Mouse (Mus musculus): ENCODE measurements around the gene Bcl7b. TPM values are rescaled to one million over a fixed set of nuclear protein-coding genes. Genes with fewer than 3 reads are reported as not detected.

The Bcl7b gene
- polyA plus RNA-seq, 1 experiment from 2014 or later: 58.8 TPM

GRCm38 (mm10) chr5:135183131-135183861 is 15.2 kb downstream of the Bcl7b start:
- no peak; the same call in 1 of the 2 replicates for TF ChIP-seq CTCF (IDR thresholded peaks at IDR 0.05; ENCODE audit: low read depth)
- peaks cover 41% of the 10 kb centered on the region for H3K36me3 ChIP-seq (ENCODE audit: insufficient read depth, low read length)
- WGBS: 57% methylated on average over 8 of the region's 8 CpGs
- no peaks in the 10 kb centered on the region for H3K9me3 ChIP-seq (replicated peaks; ENCODE audit: low read length)
- no peak overlapping the region for H3K4me3 ChIP-seq (replicated peaks; ENCODE audit: low read depth, low read length)
- no peak overlapping the region for H3K4me2 ChIP-seq (ENCODE audit: low read length)
- H3K27ac ChIP-seq: peak overlapping the region; percentile 51
- H3K27me3 ChIP-seq (ENCODE audit: insufficient read depth, low read length): no peaks in the 10 kb centered on the region
- DNase-seq (ENCODE audit: low spot score) (peak; percentile 66), ATAC-seq (replicated peaks; ENCODE audit: low FRiP score, low read depth) (no peak)
- H3K9ac ChIP-seq (ENCODE audit: low read depth, low read length): no peak overlapping the region
- H3K4me1 ChIP-seq (replicated peaks; ENCODE audit: insufficient read depth, low read length): no peaks in the 10 kb centered on the region

- Histone ChIP-seq H3K27ac (no peak overlapping the region), H3K4me2 (ENCODE audit: low read length) (no peak overlapping the region), H3K9me3 (replicated peaks; ENCODE audit: low read length) (no peaks in the 10 kb centered on the region), H3K9ac (ENCODE audit: low read depth, low read length) (no peak overlapping the region), H3K36me3 (ENCODE audit: insufficient read depth, low read length) (peaks cover 25% of the 10 kb centered on the region), H3K27me3 (ENCODE audit: insufficient read depth, low read length) (no peaks in the 10 kb centered on the region), H3K4me3 (replicated peaks; ENCODE audit: low read depth, low read length) (no peak overlapping the region), H3K4me1 (replicated peaks; ENCODE audit: insufficient read depth, low read length) (peaks cover 12% of the 10 kb centered on the region)
- DNase-seq (ENCODE audit: low spot score) (no peak), ATAC-seq (replicated peaks; ENCODE audit: low FRiP score, low read depth) (no peak)
- TF ChIP-seq CTCF (IDR thresholded peaks at IDR 0.05; ENCODE audit: low read depth): no peak
- WGBS: 97% methylated on average over 3 of the region's 3 CpGs
Observed at GRCm38 (mm10) chr5:135185016-135185415, 16.9 kb downstream of the Bcl7b start.

GRCm38 (mm10) chr5:135185596-135185995 is 17.5 kb downstream of the Bcl7b start:
- H3K36me3 ChIP-seq (ENCODE audit: insufficient read depth, low read length): peaks cover 19% of the 10 kb centered on the region
- WGBS: 41% methylated on average over 3 of the region's 3 CpGs
- ATAC-seq (replicated peaks; ENCODE audit: low FRiP score, low read depth) (no peak), DNase-seq (ENCODE audit: low spot score) (no peak)
- H3K4me1 ChIP-seq (replicated peaks; ENCODE audit: insufficient read depth, low read length): peaks cover 12% of the 10 kb centered on the region
- H3K4me3 ChIP-seq (replicated peaks; ENCODE audit: low read depth, low read length): no peak overlapping the region
- peak; percentile 42; the same call in 1 of the 2 replicates for TF ChIP-seq CTCF (IDR thresholded peaks at IDR 0.05; ENCODE audit: low read depth)
- no peaks in the 10 kb centered on the region for H3K27me3 ChIP-seq (ENCODE audit: insufficient read depth, low read length)
- no peak overlapping the region for H3K4me2 ChIP-seq (ENCODE audit: low read length)
- H3K27ac ChIP-seq: no peak overlapping the region
- no peak overlapping the region for H3K9ac ChIP-seq (ENCODE audit: low read depth, low read length)
- no peaks in the 10 kb centered on the region for H3K9me3 ChIP-seq (replicated peaks; ENCODE audit: low read length)

GRCm38 (mm10) chr5:135186231-135186620 is 18.1 kb downstream of the Bcl7b start:
- DNase-seq (ENCODE audit: low spot score): no peak
- no peak; the same call in 1 of the 2 replicates for ATAC-seq (replicated peaks; ENCODE audit: low FRiP score, low read depth)
- peak overlapping the region; percentile 71 for H3K4me2 ChIP-seq (ENCODE audit: low read length)
- peak overlapping the region; percentile 99 for H3K4me3 ChIP-seq (replicated peaks; ENCODE audit: low read depth, low read length)
- peak overlapping the region; percentile 96 for H3K27ac ChIP-seq
- H3K27me3 ChIP-seq (ENCODE audit: insufficient read depth, low read length): no peaks in the 10 kb centered on the region
- H3K9ac ChIP-seq (ENCODE audit: low read depth, low read length): peak overlapping the region; percentile 89
- H3K4me1 ChIP-seq (replicated peaks; ENCODE audit: insufficient read depth, low read length): peaks cover 12% of the 10 kb centered on the region
- peaks cover 13% of the 10 kb centered on the region for H3K36me3 ChIP-seq (ENCODE audit: insufficient read depth, low read length)
- no peak for TF ChIP-seq CTCF (IDR thresholded peaks at IDR 0.05; ENCODE audit: low read depth)
- no peaks in the 10 kb centered on the region for H3K9me3 ChIP-seq (replicated peaks; ENCODE audit: low read length)
- 23% methylated on average over 10 of the region's 10 CpGs for WGBS

GRCm38 (mm10) chr5:135186621-135187348 is 18.7 kb downstream of the Bcl7b start, which contains the start of gene Baz1b:
Gene Baz1b, plus strand, starts transcription at chr5:135187264.
- Histone ChIP-seq H3K9ac (ENCODE audit: low read depth, low read length) (peak within 1 kb of the TSS; percentile 89), H3K27me3 (ENCODE audit: insufficient read depth, low read length) (no peaks in the 10 kb centered on the region), H3K36me3 (ENCODE audit: insufficient read depth, low read length) (peaks cover 10% of the 10 kb centered on the region), H3K27ac (peak within 1 kb of the TSS; percentile 96), H3K9me3 (replicated peaks; ENCODE audit: low read length) (no peaks in the 10 kb centered on the region), H3K4me2 (ENCODE audit: low read length) (peak within 1 kb of the TSS; percentile 71), H3K4me1 (replicated peaks; ENCODE audit: insufficient read depth, low read length) (peaks cover 12% of the 10 kb centered on the region), H3K4me3 (replicated peaks; ENCODE audit: low read depth, low read length) (peak within 1 kb of the TSS; percentile 99)
- peak; percentile 33; the same call in 1 of the 2 replicates for TF ChIP-seq CTCF (IDR thresholded peaks at IDR 0.05; ENCODE audit: low read depth)
- WGBS: under 1% methylated on average over 54 of the region's 57 CpGs
- peak; percentile 95 for ATAC-seq (replicated peaks; ENCODE audit: low FRiP score, low read depth)
- peak; percentile 99 for DNase-seq (ENCODE audit: low spot score)

All from kidney, postnatal 0 days (tissue).